Mouse (Mus musculus) limb, embryonic 12.5 days (tissue): ENCODE results near the gene Serpina9. TPM values are rescaled to one million over a fixed set of nuclear protein-coding genes. Genes with fewer than 3 reads are reported as not detected.

Source experiments
- ATAC-seq: fragments of 200-750 bp; cut with Nextera tagmentation; 2 replicates; pipeline ENCODE4 v1.8.0; 2017; ENCODE audit warnings: low read depth, moderate TSS enrichment; ENCODE audit not compliant: insufficient number of reproducible peaks, insufficient read depth, low FRiP score, low TSS enrichment
- H3K27ac ChIP-seq: fragments of 300-500 bp; sonication (generic); 2 replicates; pipeline ENCODE4 v1.5.1; 2016; ENCODE audit warnings: mild to moderate bottlenecking, moderate library complexity
- H3K27me3 ChIP-seq: fragments of 300-500 bp; sonication (generic); 2 replicates; pipeline ENCODE4 v1.6.1; 2016; ENCODE audit warnings: mild to moderate bottlenecking, moderate library complexity
- H3K36me3 ChIP-seq: fragments of 300-500 bp; sonication (generic); 2 replicates; pipeline ENCODE4 v1.6.1; 2016; ENCODE audit warnings: mild to moderate bottlenecking, moderate library complexity
- H3K4me1 ChIP-seq: fragments of 300-500 bp; sonication (generic); replicated peaks from 2 replicates; pipeline ENCODE4 v1.6.1; 2016
- H3K4me2 ChIP-seq: fragments of 300-500 bp; sonication (generic); 2 replicates; pipeline ENCODE4 v1.6.1; 2016; ENCODE audit warnings: mild to moderate bottlenecking, moderate library complexity
- H3K4me3 ChIP-seq: fragments of 300-500 bp; sonication (generic); replicated peaks from 2 replicates; pipeline ENCODE4 v1.5.1; 2016; ENCODE audit warnings: mild to moderate bottlenecking
- H3K9ac ChIP-seq: fragments of 300-500 bp; sonication (generic); replicated peaks from 2 replicates; pipeline ENCODE4 v1.6.1; 2016; ENCODE audit warnings: mild to moderate bottlenecking, moderate library complexity
- H3K9me3 ChIP-seq: fragments of 300-500 bp; sonication (generic); 2 replicates; pipeline ENCODE4 v1.6.1; 2016; ENCODE audit warnings: mild to moderate bottlenecking, moderate library complexity
- WGBS: fragments of 180-500 bp; shearing (Covaris S2); methylation state at CpG from one replicate; pipeline ENCODE4 v1.1.7; 2016; 5-methylcytosine and 5-hydroxymethylcytosine counted together
- polyA plus RNA-seq: library from polyadenylated mRNA; unstranded; fragments of >200 nt; fragmentation: Nextera tagmentation; extraction: Ambion mirVana; gene quantifications from 2 replicates; pipeline ENCODE4 v1.2.1, GENCODE M21; 2016

The Serpina9 gene
- polyA plus RNA-seq, 1 experiment from 2014 or later = not detected

DNA sequence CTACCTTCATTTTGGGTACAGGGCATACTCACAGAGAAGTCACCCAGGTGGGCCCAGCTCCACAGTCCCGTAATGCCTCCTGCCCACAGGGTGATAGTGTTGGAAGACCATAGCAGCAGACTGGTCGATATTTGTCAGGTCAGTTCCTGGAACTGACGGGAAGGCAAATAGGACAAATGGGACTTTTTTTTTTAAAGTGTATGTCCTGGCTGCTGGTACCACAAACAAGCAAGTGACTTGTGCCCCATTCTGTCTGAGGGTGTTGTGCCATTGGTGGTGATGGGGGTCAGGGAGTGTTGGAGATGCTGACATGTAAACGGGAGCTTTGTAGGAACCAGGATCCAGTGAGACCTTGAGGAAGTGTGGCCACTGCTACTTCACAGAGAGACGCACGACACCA, 23.7 kb downstream of the Serpina9 start, which contains the start of gene Serpina11:
Serpina11 (minus strand) TSS at position 101 of the 400 bp plus-strand sequence.
- H3K36me3 ChIP-seq = no peaks in the 10 kb centered on the region
- no peaks in the 10 kb centered on the region for H3K4me1 ChIP-seq
- 87% methylated on average over 6 of the region's 6 CpGs for WGBS
- ATAC-seq = no peak
- no peak within 1 kb of the TSS for H3K4me3 ChIP-seq
- H3K9me3 ChIP-seq = no peaks in the 10 kb centered on the region
- no peak within 1 kb of the TSS for H3K9ac ChIP-seq
- peaks cover 5% of the 10 kb centered on the region; the same call in 1 of the 2 replicates for H3K27me3 ChIP-seq
- H3K27ac ChIP-seq = no peak within 1 kb of the TSS
- H3K4me2 ChIP-seq = no peak within 1 kb of the TSS

DNA sequence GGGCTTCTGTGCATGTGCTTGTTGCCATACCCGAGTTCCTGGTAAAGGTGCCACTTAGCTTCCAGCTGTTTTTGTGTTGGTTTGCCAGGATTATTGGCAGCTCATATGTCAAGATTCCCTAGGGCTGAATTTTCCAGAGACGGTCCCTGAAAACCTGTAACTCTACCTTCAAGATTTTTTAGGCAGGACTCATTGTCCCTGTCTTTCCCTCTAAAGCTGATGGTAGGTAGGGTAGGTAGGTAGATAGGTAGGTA, 24.1 kb downstream of the Serpina9 start:
- no peak overlapping the region for H3K4me2 ChIP-seq
- H3K4me3 ChIP-seq = no peak overlapping the region
- H3K27me3 ChIP-seq = peaks cover 5% of the 10 kb centered on the region; the same call in 1 of the 2 replicates
- no peaks in the 10 kb centered on the region for H3K4me1 ChIP-seq
- H3K9ac ChIP-seq = no peak overlapping the region
- no peak overlapping the region for H3K27ac ChIP-seq
- WGBS = 51% methylated on average over 2 of the region's 2 CpGs
- H3K9me3 ChIP-seq = no peaks in the 10 kb centered on the region
- no peak for ATAC-seq
- no peaks in the 10 kb centered on the region for H3K36me3 ChIP-seq

DNA sequence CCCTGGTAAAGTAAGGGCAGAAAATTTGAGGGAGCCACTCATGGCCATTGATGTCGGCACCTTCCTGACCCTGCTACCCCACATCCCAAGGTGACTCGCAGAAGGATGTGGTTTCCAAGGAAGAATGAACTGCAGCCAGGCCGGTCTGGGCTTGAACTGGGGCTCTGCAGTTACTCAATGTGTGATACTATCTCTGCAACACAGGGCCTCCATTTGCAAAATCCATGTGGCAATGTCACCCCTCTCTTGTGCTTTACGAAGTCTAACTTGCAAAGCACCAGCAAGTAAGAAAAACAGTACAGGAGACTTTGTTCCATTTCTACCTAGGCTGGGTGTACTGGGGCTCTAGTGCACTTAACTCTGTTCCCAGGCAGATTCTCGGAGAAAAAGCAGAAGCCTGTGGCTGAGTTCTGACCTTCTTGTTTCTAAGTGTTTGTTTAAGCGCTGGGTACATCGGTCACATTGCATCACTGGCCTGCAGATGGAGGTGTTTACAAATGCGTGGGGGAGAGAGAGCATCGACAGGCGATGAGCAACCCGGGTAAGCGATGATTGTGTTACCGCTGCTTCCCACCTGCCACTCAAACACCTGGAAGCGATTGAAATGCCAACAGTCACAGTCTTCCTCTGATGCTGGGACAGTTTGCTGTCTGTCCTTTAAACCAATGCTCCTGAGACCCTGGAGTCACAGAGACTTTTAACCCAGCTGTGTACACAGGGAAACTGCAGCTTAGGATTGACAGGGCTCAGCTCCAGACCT, 24.6 kb downstream of the Serpina9 start:
- Histone ChIP-seq H3K4me3 (no peak overlapping the region), H3K9ac (no peak overlapping the region), H3K27ac (no peak overlapping the region), H3K4me2 (no peak overlapping the region), H3K27me3 (peaks cover 5% of the 10 kb centered on the region; the same call in 1 of the 2 replicates), H3K4me1 (no peaks in the 10 kb centered on the region), H3K9me3 (no peaks in the 10 kb centered on the region), H3K36me3 (no peaks in the 10 kb centered on the region)
- WGBS = 58% methylated on average over 14 of the region's 14 CpGs
- ATAC-seq = no peak

DNA sequence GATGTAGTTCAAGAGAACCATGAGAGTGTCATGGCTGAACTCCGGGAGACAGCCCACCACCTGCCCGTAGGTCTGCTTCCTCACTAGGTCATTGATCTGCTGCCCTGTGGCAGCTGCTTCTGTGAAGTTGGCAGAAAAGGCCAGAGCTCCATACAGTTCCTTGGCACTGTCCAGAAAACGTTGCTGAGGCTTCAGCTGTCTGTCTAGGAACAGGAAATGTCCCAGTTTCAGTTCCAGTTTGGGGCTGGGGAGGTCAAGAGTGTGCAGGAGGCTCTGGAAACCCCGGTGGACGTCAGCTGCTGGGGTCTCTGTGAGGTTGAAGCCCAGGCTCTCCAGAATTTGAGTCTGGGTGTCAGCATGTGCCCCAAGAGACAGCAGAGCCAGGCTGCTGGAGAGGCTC, 27.7 kb downstream of the Serpina9 start:
- no peak overlapping the region for H3K4me2 ChIP-seq
- H3K27me3 ChIP-seq = peaks cover 5% of the 10 kb centered on the region; the same call in 1 of the 2 replicates
- H3K36me3 ChIP-seq = no peaks in the 10 kb centered on the region
- WGBS = 67% methylated on average over 5 of the region's 5 CpGs
- H3K4me1 ChIP-seq = no peaks in the 10 kb centered on the region
- no peak overlapping the region for H3K27ac ChIP-seq
- H3K4me3 ChIP-seq = no peak overlapping the region
- no peak overlapping the region for H3K9ac ChIP-seq
- H3K9me3 ChIP-seq = no peaks in the 10 kb centered on the region
- ATAC-seq = no peak

DNA sequence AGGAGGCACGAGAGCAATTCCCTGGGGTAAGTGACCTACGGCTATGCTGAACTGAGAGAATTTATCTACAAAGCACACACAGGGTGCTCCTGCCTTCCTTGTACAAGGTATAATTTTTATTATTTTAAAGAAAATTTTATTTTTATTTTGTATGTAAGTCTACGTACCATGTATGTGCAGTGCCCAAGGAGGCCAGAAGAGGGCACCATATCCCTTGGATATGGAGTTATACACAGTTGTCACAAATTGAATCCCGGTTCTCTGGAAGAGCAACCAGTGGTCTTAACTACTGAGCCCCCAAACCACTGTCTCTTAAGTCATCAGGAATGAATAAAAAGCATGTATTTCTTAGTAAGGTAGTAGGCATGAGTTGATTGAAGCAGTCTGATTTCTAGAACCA, 28.6 kb downstream of the Serpina9 start:
- WGBS = 56% methylated on average over 4 of the region's 4 CpGs
- Histone ChIP-seq H3K27me3 (peaks cover 5% of the 10 kb centered on the region; the same call in 1 of the 2 replicates), H3K27ac (no peak overlapping the region), H3K4me1 (no peaks in the 10 kb centered on the region), H3K4me2 (no peak overlapping the region), H3K4me3 (no peak overlapping the region), H3K9me3 (no peaks in the 10 kb centered on the region), H3K36me3 (no peaks in the 10 kb centered on the region), H3K9ac (no peak overlapping the region)
- no peak for ATAC-seq

DNA sequence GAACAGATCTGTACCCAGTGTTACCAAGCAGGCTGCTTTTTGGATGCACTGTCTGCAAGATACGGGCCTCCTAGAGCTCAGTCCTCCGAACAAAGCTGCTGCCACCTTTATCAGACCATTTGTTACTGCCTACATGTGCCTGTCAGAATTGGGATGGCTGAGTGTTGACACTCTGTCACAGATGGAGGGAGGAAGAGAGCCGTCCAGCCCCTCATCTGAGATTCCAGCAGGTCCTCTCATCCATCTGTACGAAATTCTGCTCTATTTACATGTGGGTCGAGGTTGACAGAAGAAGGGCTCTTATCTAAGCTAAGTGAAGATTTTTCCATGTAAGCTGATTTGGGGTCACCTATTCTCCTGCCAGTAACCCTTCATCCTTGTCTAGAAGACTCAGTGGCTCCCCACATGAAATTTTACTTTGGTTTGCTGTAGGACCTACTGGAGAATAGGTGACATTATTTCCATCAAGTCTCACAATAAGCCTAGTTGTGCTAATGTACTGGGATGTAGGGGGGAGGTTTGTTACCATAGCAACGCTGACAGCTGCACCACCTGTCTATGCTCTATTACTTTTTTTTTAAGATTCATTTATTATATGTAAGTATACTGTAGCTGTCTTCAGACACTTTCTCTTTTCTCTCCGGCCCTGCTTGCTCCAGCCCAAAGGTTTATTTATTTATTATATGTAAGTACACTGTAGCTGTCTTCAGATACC, 31.8 kb downstream of the Serpina9 start:
- no peaks in the 10 kb centered on the region for H3K9me3 ChIP-seq
- no peaks in the 10 kb centered on the region for H3K4me1 ChIP-seq
- H3K9ac ChIP-seq = no peak overlapping the region
- H3K27me3 ChIP-seq = no peaks in the 10 kb centered on the region
- H3K27ac ChIP-seq = no peak overlapping the region
- no peak overlapping the region for H3K4me3 ChIP-seq
- 79% methylated on average over 7 of the region's 7 CpGs for WGBS
- no peak for ATAC-seq
- H3K4me2 ChIP-seq = no peak overlapping the region
- H3K36me3 ChIP-seq = no peaks in the 10 kb centered on the region

DNA sequence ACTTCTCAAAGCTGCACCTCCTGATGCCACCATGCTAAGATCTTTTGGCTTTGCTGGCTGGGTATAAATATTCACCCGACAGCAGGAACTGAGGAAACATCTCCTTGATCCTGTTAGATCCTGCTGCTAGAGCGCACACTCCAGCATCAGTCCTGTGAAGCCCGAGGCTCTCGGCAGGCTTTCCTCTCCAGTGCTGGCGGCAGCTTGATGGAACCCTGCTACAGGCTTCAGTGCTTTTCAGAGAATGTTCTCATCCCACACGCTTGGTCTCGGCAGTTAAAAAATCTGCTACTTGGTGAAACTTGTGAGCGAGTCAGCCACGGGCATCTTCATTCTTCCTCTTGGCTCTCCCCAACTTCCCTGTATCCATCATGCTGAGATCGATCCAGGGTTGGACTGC, 35.3 kb downstream of the Serpina9 start:
- no peaks in the 10 kb centered on the region for H3K27me3 ChIP-seq
- no peaks in the 10 kb centered on the region for H3K4me1 ChIP-seq
- WGBS = 79% methylated on average over 10 of the region's 10 CpGs
- no peak overlapping the region for H3K9ac ChIP-seq
- no peaks in the 10 kb centered on the region for H3K9me3 ChIP-seq
- no peak overlapping the region for H3K4me2 ChIP-seq
- H3K36me3 ChIP-seq = no peaks in the 10 kb centered on the region
- ATAC-seq = no peak
- no peak overlapping the region for H3K4me3 ChIP-seq
- no peak overlapping the region for H3K27ac ChIP-seq

DNA sequence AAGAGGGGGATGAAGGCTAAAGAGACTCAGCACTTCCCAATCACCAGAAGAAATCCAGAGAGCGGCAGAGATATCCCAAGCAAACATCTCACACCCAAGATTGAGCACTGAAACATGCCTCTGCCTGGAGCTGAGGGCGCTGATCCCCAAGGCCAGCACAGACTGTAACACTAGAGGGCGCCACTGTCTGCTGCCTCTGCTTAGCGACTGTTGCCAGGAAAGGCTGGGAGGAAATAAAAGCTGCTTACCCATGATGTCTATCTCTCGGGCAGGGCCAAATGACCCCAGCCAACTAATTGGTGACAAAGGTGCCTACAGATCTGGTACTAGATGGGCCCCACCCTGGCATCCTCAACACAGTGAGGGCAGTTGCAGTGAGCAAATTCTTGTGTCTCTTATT, 35.7 kb downstream of the Serpina9 start:
- no peak for ATAC-seq
- 33% methylated on average over 5 of the region's 5 CpGs for WGBS
- Histone ChIP-seq H3K27ac (no peak overlapping the region), H3K4me1 (no peaks in the 10 kb centered on the region), H3K36me3 (no peaks in the 10 kb centered on the region), H3K9me3 (no peaks in the 10 kb centered on the region), H3K4me2 (no peak overlapping the region), H3K27me3 (no peaks in the 10 kb centered on the region), H3K4me3 (no peak overlapping the region), H3K9ac (no peak overlapping the region)

DNA sequence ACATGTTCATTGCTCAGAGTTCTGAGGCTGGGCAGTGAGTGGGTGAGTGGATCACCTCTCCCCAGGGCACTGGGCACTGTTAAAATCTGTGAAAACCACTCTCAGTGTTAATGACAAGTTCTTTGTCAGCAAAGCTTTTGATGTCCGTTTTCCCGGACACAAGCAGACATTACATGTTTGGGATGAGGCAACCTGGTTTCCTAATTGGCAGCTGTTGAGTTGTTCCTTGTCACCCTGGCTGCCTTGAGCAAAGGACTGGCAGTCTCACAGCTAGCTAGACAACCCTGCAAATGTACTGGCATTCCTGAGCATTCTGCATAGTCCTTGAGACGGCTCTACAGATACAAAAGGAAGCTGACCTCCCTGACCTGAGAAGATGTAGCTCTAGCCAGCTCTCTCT, 36.5 kb downstream of the Serpina9 start:
- WGBS = 72% methylated on average over 3 of the region's 3 CpGs
- Histone ChIP-seq H3K9me3 (no peaks in the 10 kb centered on the region), H3K27ac (no peak overlapping the region), H3K4me1 (no peaks in the 10 kb centered on the region), H3K4me2 (no peak overlapping the region), H3K9ac (no peak overlapping the region), H3K36me3 (no peaks in the 10 kb centered on the region), H3K4me3 (no peak overlapping the region), H3K27me3 (no peaks in the 10 kb centered on the region)
- no peak for ATAC-seq

DNA sequence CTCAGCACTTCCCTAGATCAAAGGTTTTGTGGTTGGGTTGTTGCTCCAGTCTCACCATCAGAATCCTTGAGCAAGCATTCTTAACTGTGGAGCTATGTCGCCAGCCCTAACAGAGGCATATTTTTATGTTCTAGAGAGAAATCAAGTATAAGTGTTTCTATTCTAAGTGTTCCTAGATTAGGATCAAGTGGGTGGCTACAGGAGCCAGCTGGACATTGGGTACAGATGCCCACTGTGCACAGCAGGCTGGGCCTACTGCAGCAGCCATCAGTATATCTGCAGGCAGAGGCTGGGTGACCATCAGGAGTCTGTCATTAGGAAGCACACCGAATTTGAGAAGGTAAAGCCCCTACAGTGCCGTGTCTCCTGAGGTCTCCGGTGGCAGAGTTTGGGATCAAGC, 42.5 kb downstream of the Serpina9 start:
- H3K4me3 ChIP-seq = no peak overlapping the region
- no peak for ATAC-seq
- 0 out of 2 replicates have a peak, but pooled peaks cover 6% of the 10 kb centered on the region for H3K9me3 ChIP-seq
- H3K4me1 ChIP-seq = no peaks in the 10 kb centered on the region
- H3K36me3 ChIP-seq = no peaks in the 10 kb centered on the region
- no peak overlapping the region for H3K9ac ChIP-seq
- H3K27ac ChIP-seq = no peak overlapping the region
- WGBS = 83% methylated on average over 4 of the region's 4 CpGs
- no peak overlapping the region for H3K4me2 ChIP-seq
- no peaks in the 10 kb centered on the region for H3K27me3 ChIP-seq

DNA sequence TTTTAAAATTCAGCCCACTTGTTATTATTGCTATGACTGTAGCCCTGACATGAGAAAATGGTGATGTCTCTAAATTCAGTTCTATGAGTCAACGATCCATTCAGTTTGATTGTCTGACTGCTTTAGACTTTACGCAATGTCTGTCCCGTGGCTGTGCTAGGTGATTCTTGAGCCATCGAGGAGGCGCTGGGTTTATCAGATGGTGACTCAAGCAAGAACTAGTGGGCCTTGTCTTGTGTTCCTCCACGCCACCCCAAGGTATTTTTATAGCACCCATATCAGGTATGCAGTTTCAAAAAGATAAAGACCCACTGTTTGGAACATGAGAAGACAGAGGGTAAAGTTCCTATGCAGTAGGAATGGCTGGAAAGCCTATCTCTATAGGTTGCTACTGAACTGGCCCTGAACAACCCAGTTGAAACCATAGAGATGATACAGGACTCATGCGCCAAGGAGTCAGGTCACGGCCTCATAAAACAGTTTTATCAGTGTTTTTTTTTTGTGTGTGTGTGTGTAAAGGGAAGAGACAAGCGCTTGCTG, 43.9 kb downstream of the Serpina9 start:
- WGBS = 90% methylated on average over 9 of the region's 9 CpGs
- Histone ChIP-seq H3K36me3 (no peaks in the 10 kb centered on the region), H3K27me3 (no peaks in the 10 kb centered on the region), H3K4me3 (no peak overlapping the region), H3K27ac (no peak overlapping the region), H3K4me2 (no peak overlapping the region), H3K9ac (no peak overlapping the region), H3K4me1 (no peaks in the 10 kb centered on the region), H3K9me3 (0 out of 2 replicates have a peak, but pooled peaks cover 11% of the 10 kb centered on the region)
- no peak for ATAC-seq
